Mouse (Mus musculus): ENCODE results near the gene Hbs1l.

- TF ChIP-seq CTCF (conservative IDR thresholded peaks at IDR 0.05; ENCODE audit: insufficient read depth, insufficient read length, low read depth, low read length) (peak; percentile 63), POLR2A (IDR thresholded peaks at IDR 0.05; ENCODE audit: low read depth, low read length) (no peak)
Measured at GRCm38 (mm10) chr10:21378196-21378944, 82.6 kb downstream of the Hbs1l start.

All from kidney, adult 2 months (tissue).